Mouse (Mus musculus) CH12.LX (cell line): Measurements from ENCODE around the gene Etnk2. TPM values are rescaled to one million over a fixed set of nuclear protein-coding genes. Genes with fewer than 3 reads are reported as not detected.

Experiments
- DNase-seq: peaks from one replicate; pipeline ENCODE4 v3.0.0-alpha.2; 2013; ENCODE audit errors: extremely low read depth
- H3K27ac ChIP-seq: 2 replicates; pipeline ENCODE4 v1.5.1; 2012; ENCODE audit warnings: low read depth, mild to moderate bottlenecking, control low read depth, moderate library complexity; ENCODE audit not compliant: insufficient read depth
- H3K27me3 ChIP-seq: replicated peaks from 2 replicates; pipeline ENCODE3; 2012; ENCODE audit warnings: inconsistent platforms
- H3K36me3 ChIP-seq, 2 experiments: replicated peaks in 1 of 2; 2 replicates each; pipeline versions ENCODE3 to v1.6.1; 2012; ENCODE audit warnings: inconsistent platforms in 1 of 2, low read length in 1 of 2, mild to moderate bottlenecking in 1 of 2, mixed read lengths in 1 of 2, moderate library complexity in 1 of 2; ENCODE audit not compliant: control insufficient read depth in 1 of 2, insufficient read depth in 1 of 2
- H3K4me1 ChIP-seq, 2 experiments: 2 replicates each; pipeline ENCODE4 v1.6.1; 2012; ENCODE audit warnings: inconsistent platforms in 1 of 2, moderate library complexity in 1 of 2; ENCODE audit not compliant: insufficient read depth in 2 of 2, control insufficient read depth in 1 of 2
- H3K4me2 ChIP-seq: 2 replicates; pipeline ENCODE4 v1.6.1; 2012; ENCODE audit warnings: low read depth, mild to moderate bottlenecking, control low read depth; ENCODE audit not compliant: poor library complexity, insufficient read depth, severe bottlenecking
- H3K4me3 ChIP-seq, 3 experiments: fragments of 150-350 bp in 1 of 3; sonication (generic) in 1 of 3; replicated peaks in 1 of 3; 2 replicates each; pipeline versions ENCODE3 to v1.5.1; 2011 to 2012; ENCODE audit warnings: low read depth in 2 of 3, low read length in 2 of 3, mild to moderate bottlenecking in 2 of 3, moderate library complexity in 2 of 3, control low read depth in 1 of 3, improper control_type of control experiment in 1 of 3, inconsistent platforms in 1 of 3, mixed read lengths in 1 of 3; ENCODE audit not compliant: poor library complexity in 1 of 3
- H3K79me2 ChIP-seq: replicated peaks from 2 replicates; pipeline ENCODE4 v1.6.1; 2012; ENCODE audit warnings: mild to moderate bottlenecking, moderate library complexity; ENCODE audit not compliant: control insufficient read depth, poor library complexity, insufficient read depth, severe bottlenecking; ENCODE audit errors: extremely low read depth
- H3K9ac ChIP-seq: 2 replicates; pipeline ENCODE4 v1.6.1; 2012; ENCODE audit warnings: low read depth, mild to moderate bottlenecking, control low read depth, moderate library complexity; ENCODE audit not compliant: insufficient read depth
- H3K9me3 ChIP-seq: replicated peaks from 2 replicates; pipeline ENCODE3; 2012; ENCODE audit warnings: low read length, inconsistent platforms, mixed read lengths
- BHLHE40 ChIP-seq: IDR thresholded peaks from 2 replicates; pipeline ENCODE4 v1.6.1; 2011; ENCODE audit warnings: mild to moderate bottlenecking, low read depth, low read length, improper control_type of control experiment
- CTCF ChIP-seq, 2 experiments: IDR thresholded peaks in 1 of 2; conservative IDR thresholded peaks in 1 of 2; 2 replicates each; pipeline ENCODE4 v1.5.1; 2011 to 2012; ENCODE audit warnings: low read depth in 2 of 2, low read length in 2 of 2, improper control_type of control experiment in 1 of 2, inconsistent platforms in 1 of 2, mild to moderate bottlenecking in 1 of 2, moderate library complexity in 1 of 2
- ELF1 ChIP-seq: IDR thresholded peaks from 2 replicates; pipeline ENCODE4 v1.6.1; 2014; ENCODE audit warnings: low read depth, mild to moderate bottlenecking, inconsistent platforms, low read length, improper control_type of control experiment
- EP300 ChIP-seq: IDR thresholded peaks from 2 replicates; pipeline ENCODE4 v1.6.1; 2011; ENCODE audit warnings: low read length, improper control_type of control experiment
- GABPA ChIP-seq: IDR thresholded peaks from 2 replicates; pipeline ENCODE4 v1.6.1; 2012; ENCODE audit warnings: low read depth, low read length, improper control_type of control experiment, inconsistent platforms; ENCODE audit not compliant: insufficient replicate concordance
- HCFC1 ChIP-seq: IDR thresholded peaks from 2 replicates; pipeline ENCODE4 v1.6.1; 2012; ENCODE audit warnings: low read depth, mild to moderate bottlenecking, inconsistent platforms, low read length, improper control_type of control experiment
- IRF4 ChIP-seq: IDR thresholded peaks from 2 replicates; pipeline ENCODE4 v1.6.1; 2014; ENCODE audit warnings: low read depth, mild to moderate bottlenecking, inconsistent platforms, low read length, improper control_type of control experiment
- JUN ChIP-seq: IDR thresholded peaks from 2 replicates; pipeline ENCODE4 v1.6.1; 2011; ENCODE audit warnings: low read depth, mild to moderate bottlenecking, low read length, improper control_type of control experiment, moderate library complexity; ENCODE audit not compliant: insufficient read depth
- JUND ChIP-seq: conservative IDR thresholded peaks from 2 replicates; pipeline ENCODE4 v1.6.1; 2011; ENCODE audit warnings: low read depth, low read length, improper control_type of control experiment
- KAT2A ChIP-seq: IDR thresholded peaks from 2 replicates; pipeline ENCODE4 v1.6.1; 2012; ENCODE audit warnings: low read length, improper control_type of control experiment, inconsistent platforms; ENCODE audit not compliant: insufficient replicate concordance
- MAX ChIP-seq: IDR thresholded peaks from 2 replicates; pipeline ENCODE4 v1.6.1; 2011; ENCODE audit warnings: low read length, improper control_type of control experiment
- MAZ ChIP-seq: IDR thresholded peaks from 2 replicates; pipeline ENCODE4 v1.6.1; 2012; ENCODE audit warnings: low read depth, mild to moderate bottlenecking, inconsistent platforms, low read length, improper control_type of control experiment, moderate library complexity
- MEF2A ChIP-seq: IDR thresholded peaks from 2 replicates; pipeline ENCODE4 v1.6.1; 2014; ENCODE audit warnings: low read depth, mild to moderate bottlenecking, inconsistent platforms, low read length, improper control_type of control experiment, borderline replicate concordance
- MXI1 ChIP-seq: IDR thresholded peaks from 2 replicates; pipeline ENCODE4 v1.6.1; 2011; ENCODE audit warnings: mild to moderate bottlenecking, low read depth, low read length, improper control_type of control experiment
- MYC ChIP-seq: IDR thresholded peaks from 2 replicates; pipeline ENCODE4 v1.6.1; 2011; ENCODE audit warnings: low read depth, mild to moderate bottlenecking, improper control_type of control experiment, low read length
- NELFE ChIP-seq: IDR thresholded peaks from 2 replicates; pipeline ENCODE4 v1.6.1; 2011; ENCODE audit warnings: low read depth, low read length, improper control_type of control experiment
- NRF1 ChIP-seq: IDR thresholded peaks from 2 replicates; pipeline ENCODE4 v1.6.1; 2014; ENCODE audit warnings: low read depth, mild to moderate bottlenecking, inconsistent platforms, low read length, improper control_type of control experiment, moderate library complexity
- PAX5 ChIP-seq: IDR thresholded peaks from 2 replicates; pipeline ENCODE4 v1.6.1; 2012; ENCODE audit warnings: low read length, inconsistent platforms, mixed read lengths
- POLR2AphosphoS2 ChIP-seq: IDR thresholded peaks from 2 replicates; pipeline ENCODE4 v1.6.1; 2011; ENCODE audit warnings: low read depth, low read length, improper control_type of control experiment
- RAD21 ChIP-seq: IDR thresholded peaks from 2 replicates; pipeline ENCODE4 v1.6.1; 2011; ENCODE audit warnings: low read depth, mild to moderate bottlenecking, low read length, improper control_type of control experiment, moderate library complexity
- RCOR1 ChIP-seq: conservative IDR thresholded peaks from 2 replicates; pipeline ENCODE4 v1.6.1; 2012; ENCODE audit warnings: low read depth, mild to moderate bottlenecking, inconsistent platforms, low read length, improper control_type of control experiment
- SIN3A ChIP-seq: IDR thresholded peaks from 2 replicates; pipeline ENCODE4 v1.6.1; 2012; ENCODE audit warnings: low read length, improper control_type of control experiment, inconsistent platforms
- SMC3 ChIP-seq: IDR thresholded peaks from 2 replicates; pipeline ENCODE4 v1.6.1; 2011; ENCODE audit warnings: low read depth, low read length, improper control_type of control experiment
- TBP ChIP-seq: conservative IDR thresholded peaks from 2 replicates; pipeline ENCODE4 v1.6.1; 2011; ENCODE audit warnings: low read depth, low read length, improper control_type of control experiment
- TCF12 ChIP-seq: IDR thresholded peaks from 2 replicates; pipeline ENCODE4 v1.6.1; 2014; ENCODE audit warnings: low read depth, mild to moderate bottlenecking, inconsistent platforms, low read length, improper control_type of control experiment
- UBTF ChIP-seq: IDR thresholded peaks from 2 replicates; pipeline ENCODE4 v1.6.1; 2012; ENCODE audit warnings: low read depth, mild to moderate bottlenecking, inconsistent platforms, low read length, improper control_type of control experiment, moderate library complexity
- USF1 ChIP-seq: IDR thresholded peaks from 2 replicates; pipeline ENCODE4 v1.6.1; 2014; ENCODE audit warnings: low read depth, mild to moderate bottlenecking, inconsistent platforms, low read length, improper control_type of control experiment
- ZC3H11A ChIP-seq: IDR thresholded peaks from 2 replicates; pipeline ENCODE4 v1.6.1; 2012; ENCODE audit warnings: low read depth, mild to moderate bottlenecking, inconsistent platforms, low read length, improper control_type of control experiment
- ZKSCAN1 ChIP-seq: IDR thresholded peaks from 2 replicates; pipeline ENCODE4 v1.6.1; 2012; ENCODE audit warnings: low read depth, inconsistent platforms, low read length, improper control_type of control experiment, borderline replicate concordance
- ZMIZ1 ChIP-seq: IDR thresholded peaks from 2 replicates; pipeline ENCODE4 v1.6.1; 2012; ENCODE audit warnings: low read depth, mild to moderate bottlenecking, inconsistent platforms, low read length, improper control_type of control experiment
- ZNF384 ChIP-seq: IDR thresholded peaks from 2 replicates; pipeline ENCODE4 v1.6.1; 2012; ENCODE audit warnings: low read depth, low read length, improper control_type of control experiment, inconsistent platforms
- dilution Hi-C: fragments of 300-500 bp; cut with MboI; formaldehyde crosslinking; loops from 2 replicates; pipeline ENCODE4 v1.14.3; 2020; ENCODE audit warnings: low sequenced_read_pairs; ENCODE audit not compliant: extremely low pct_unique_long_range_greater_than_20kb, extremely low pct_ligation_motif_present
- in situ Hi-C: fragments of 300-500 bp; cut with MboI; formaldehyde crosslinking; loops from 3 replicates; pipeline ENCODE4 v1.14.3; 2019; ENCODE audit warnings: low sequenced_read_pairs, low pct_ligation_motif_present, low pct_unique_long_range_greater_than_20kb, mixed read lengths
- polyA plus RNA-seq: library from polyadenylated mRNA; unstranded; fragments of >175 nt; gene quantifications from 2 replicates; pipeline ENCODE4 v1.2.1, GENCODE M21; 2012; ENCODE audit warnings: low read depth; ENCODE audit not compliant: insufficient read length
- total RNA-seq, 2 experiments: library from RNA; depleted of rRNA; stranded (reverse); fragments of 300-350 nt in 1 of 2; fragments of >200 nt in 1 of 2; gene quantifications; 2 replicates each; pipeline ENCODE4 v1.2.3; 2012 to 2014

The Etnk2 gene
- total and polyA plus RNA-seq, 3 experiments, result 0.30 TPM; not detected in 2

DNA sequence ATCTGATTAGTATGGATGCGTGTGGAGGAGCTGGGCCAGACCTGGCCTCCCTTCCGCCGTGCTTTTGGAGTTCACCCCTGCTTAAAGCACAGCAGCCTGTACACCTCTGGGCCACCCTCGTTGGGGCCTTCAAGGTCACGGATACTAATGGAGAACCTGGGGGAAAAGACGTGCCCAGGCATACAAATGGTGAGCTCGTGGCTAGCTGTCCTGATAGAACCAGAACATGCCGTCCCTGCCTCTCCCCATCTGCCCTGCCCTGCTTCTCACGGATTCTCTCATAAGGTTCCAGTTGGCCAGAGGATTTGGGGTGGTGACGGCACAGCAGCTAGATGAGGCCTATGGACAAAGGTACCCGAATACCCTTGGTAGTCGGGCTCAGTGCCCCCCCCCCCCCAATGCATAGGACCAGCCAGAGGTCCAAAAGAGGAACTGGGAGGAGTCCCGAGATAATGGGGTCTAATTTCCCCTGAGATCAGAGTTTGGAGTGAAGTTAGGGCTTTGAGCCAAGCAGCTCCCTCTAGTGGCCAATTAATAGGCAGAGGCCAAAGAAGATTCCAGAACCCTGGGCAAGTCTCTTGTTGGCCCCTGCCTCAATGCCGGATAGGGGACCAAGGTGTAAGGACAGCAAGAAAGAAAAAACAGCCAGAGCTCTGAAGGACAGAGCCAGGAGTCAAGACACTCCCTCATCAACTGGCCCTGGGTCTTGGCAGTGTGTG is 17.1 kb downstream of the Etnk2 start:
- Histone ChIP-seq H3K4me3 (no peak overlapping the region), H3K36me3 (peaks cover 0 to 2% of the 10 kb centered on the region in 2 experiments), H3K9ac (no peak overlapping the region), H3K9me3 (peaks cover 4% of the 10 kb centered on the region), H3K27ac (no peak overlapping the region), H3K79me2 (no peaks in the 10 kb centered on the region), H3K4me2 (no peak overlapping the region), H3K4me1 (peaks cover 0 to 14% of the 10 kb centered on the region in 2 experiments; a peak in 2 of 4 replicates), H3K27me3 (peaks cover 40% of the 10 kb centered on the region)
- TF ChIP-seq CTCF (conservative IDR thresholded peaks at IDR 0.05 in 1 of 2, IDR thresholded peaks at IDR 0.05 in 1 of 2; ENCODE audit: low read depth in 2 of 2, low read length in 2 of 2), result peak; percentile 64 to 74
- TF ChIP-seq RAD21, result peak; percentile 27
- no peak for TF ChIP-seq GABPA
- peak; percentile 49 for TF ChIP-seq SMC3
- TF ChIP-seq JUND, result no peak
- no peak for TF ChIP-seq SIN3A
- dilution Hi-C loops (no loop called here), in situ Hi-C loops (no loop called here)
- peak; percentile 54 for DNase-seq

DNA sequence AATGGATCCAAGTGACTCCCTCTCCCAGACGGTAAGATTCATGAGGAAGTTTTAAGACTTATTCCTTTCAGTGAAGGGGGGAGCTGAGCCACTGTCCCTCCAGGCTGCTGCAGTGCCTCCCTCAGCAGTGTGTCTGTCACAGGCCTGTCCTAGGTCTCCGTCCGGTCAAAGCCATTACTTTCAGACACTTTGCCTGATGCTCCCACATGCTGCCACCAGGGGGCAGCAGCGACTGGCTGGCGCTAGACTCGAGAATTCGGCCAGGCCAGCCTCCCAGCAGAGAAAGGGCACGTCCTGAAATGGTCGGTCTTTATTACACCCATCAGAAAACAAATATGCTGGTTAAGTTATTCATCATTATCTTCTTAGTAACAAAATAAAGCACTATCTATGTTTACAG is 18.6 kb downstream of the Etnk2 start:
- no peak overlapping the region for H3K27ac ChIP-seq
- peak; percentile 62 for DNase-seq
- in situ Hi-C loops (no loop called here), dilution Hi-C loops (no loop called here)
- H3K27me3 ChIP-seq, result peaks cover 25% of the 10 kb centered on the region
- H3K9ac ChIP-seq, result no peak overlapping the region
- no peak overlapping the region for H3K4me3 ChIP-seq
- no peaks in the 10 kb centered on the region for H3K79me2 ChIP-seq
- H3K36me3 ChIP-seq, result peaks cover 0 to 2% of the 10 kb centered on the region in 2 experiments
- H3K4me1 ChIP-seq, result peaks cover 6 to 22% of the 10 kb centered on the region in 2 experiments; a peak in 3 of 4 replicates
- peaks cover 3% of the 10 kb centered on the region for H3K9me3 ChIP-seq
- no peak overlapping the region for H3K4me2 ChIP-seq
- TF ChIP-seq CTCF (conservative IDR thresholded peaks at IDR 0.05 in 1 of 2, IDR thresholded peaks at IDR 0.05 in 1 of 2; ENCODE audit: low read depth in 2 of 2, low read length in 2 of 2) (peak; percentile 85 to 96), IRF4 (no peak), TCF12 (no peak), USF1 (no peak), RAD21 (peak; percentile 84), MAZ (no peak), MXI1 (no peak), RCOR1 (no peak), KAT2A (0 out of 2 replicates have a peak, but pooled peaks have one; percentile 26), TBP (no peak), NRF1 (no peak), EP300 (no peak), UBTF (no peak), ELF1 (no peak), HCFC1 (0 out of 2 replicates have a peak, but pooled peaks have one; percentile 40), ZNF384 (no peak), JUND (no peak), JUN (no peak), SIN3A (no peak), BHLHE40 (no peak), MYC (no peak), ZMIZ1 (no peak), ZC3H11A (peak; percentile 43), ZKSCAN1 (no peak), PAX5 (no peak), POLR2AphosphoS2 (no peak), MEF2A (peak; percentile 48; the same call in 1 of the 2 replicates), MAX (no peak), NELFE (peak; percentile 42; the same call in 1 of the 2 replicates)
